Mouse (Mus musculus): ENCODE results near the gene Ptgr1.

Gene Ptgr1

DNA sequence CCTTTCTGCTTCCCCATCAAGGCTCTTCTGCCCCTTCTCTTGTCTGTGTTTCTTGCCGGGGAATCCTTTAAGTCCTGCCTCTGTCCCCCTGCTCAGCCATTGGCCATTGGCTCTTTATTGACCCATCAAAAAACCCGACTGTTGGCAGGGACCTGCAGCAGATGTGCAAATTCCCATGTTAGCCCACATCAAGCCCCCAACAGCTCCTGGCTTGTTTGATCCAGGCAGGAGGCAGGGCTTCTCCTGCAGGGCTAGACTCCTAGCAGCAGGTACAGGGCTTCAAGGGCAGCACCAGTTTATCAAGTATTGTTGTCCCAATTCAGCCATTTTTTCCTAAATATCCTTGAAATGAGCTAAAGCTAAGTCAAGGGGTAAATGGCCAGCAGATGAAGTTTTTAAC is 60.8 kb downstream of the Ptgr1 start:
- DNase-seq (ENCODE audit: low read depth, low spot score) = no peak

GRCm38 (mm10) chr4:58925664-58926063 is 61.3 kb downstream of the Ptgr1 start:
- no peak for DNase-seq (ENCODE audit: low read depth, low spot score)

DNA sequence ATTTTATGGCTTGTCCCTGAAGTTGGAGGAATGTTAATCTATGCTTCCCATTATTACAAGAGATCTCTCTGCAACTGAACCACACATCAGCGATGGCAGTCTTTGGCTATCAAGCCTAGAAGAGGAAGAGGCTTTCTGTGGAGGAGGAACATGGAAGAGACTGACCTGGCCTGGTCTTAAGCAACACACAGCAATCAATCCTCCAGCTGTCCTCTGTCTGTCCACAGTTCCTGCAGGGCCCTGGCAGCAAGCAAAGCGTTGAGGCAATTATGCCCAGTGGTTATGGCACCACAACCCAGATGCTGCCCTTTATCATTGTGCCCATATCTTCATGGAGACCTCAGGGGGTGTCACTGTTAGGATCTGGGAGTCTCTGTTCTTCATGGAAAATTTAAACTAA is 63.0 kb downstream of the Ptgr1 start:
- DNase-seq (ENCODE audit: low read depth, low spot score) = no peak
